Mouse (Mus musculus) embryo, embryonic 10 days (tissue): ENCODE data around the gene Ubap2.

ENCODE experiments used
- DNase-seq: peaks from one replicate; pipeline ENCODE4 v3.0.0-alpha.2; 2015; ENCODE audit warnings: low spot score

Ubap2 gene

GRCm38 (mm10) chr4:41164974-41165373, 110.0 kb downstream of the Ubap2 start:
- no peak for DNase-seq

GRCm38 (mm10) chr4:41161232-41161631, 113.7 kb downstream of the Ubap2 start:
- DNase-seq = no peak

- no peak for DNase-seq
Observed at GRCm38 (mm10) chr4:41158251-41158650, 116.7 kb downstream of the Ubap2 start.

DNA sequence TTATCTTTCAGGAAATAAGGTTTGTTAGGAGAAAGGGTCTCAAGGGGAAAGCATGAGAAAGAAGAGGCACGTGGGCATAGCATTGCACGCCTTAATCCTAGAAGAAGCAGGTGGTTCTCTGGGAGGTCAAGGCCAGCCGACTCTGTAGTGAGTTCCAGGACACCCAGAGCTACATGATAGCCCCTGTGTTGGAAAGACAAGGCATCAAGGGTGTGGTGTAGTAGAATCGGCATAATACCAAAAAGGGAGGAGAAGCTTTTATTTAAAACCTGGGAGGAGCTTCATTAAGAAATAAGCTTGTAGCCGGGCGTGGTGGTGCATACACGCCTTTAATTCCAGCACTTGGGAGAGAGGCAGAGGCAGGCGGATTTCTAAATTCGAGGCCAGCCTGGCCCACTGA, 118.0 kb downstream of the Ubap2 start:
- no peak for DNase-seq

- DNase-seq = no peak
Observed at GRCm38 (mm10) chr4:41153146-41153545, 121.8 kb downstream of the Ubap2 start.

DNA sequence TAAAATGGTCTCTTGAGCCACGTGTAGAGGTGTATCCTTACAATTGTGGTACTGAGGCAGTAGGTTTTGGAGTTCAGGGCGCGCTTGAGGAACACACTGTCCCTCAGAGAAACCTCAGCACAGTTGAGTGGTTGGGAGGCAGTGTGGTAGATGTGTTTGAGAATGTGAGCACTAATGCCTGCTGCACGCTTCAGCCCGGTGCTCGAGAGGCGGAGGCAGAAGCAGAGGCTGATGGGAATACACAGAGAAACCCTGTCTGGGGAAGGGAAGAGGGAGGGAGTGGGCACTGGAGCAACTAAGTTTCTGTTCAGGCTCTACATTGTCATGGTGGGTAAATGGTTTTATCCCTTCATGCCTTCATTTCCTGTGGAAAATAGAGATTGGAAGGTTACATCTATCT, 123.8 kb downstream of the Ubap2 start:
- DNase-seq = no peak

DNA sequence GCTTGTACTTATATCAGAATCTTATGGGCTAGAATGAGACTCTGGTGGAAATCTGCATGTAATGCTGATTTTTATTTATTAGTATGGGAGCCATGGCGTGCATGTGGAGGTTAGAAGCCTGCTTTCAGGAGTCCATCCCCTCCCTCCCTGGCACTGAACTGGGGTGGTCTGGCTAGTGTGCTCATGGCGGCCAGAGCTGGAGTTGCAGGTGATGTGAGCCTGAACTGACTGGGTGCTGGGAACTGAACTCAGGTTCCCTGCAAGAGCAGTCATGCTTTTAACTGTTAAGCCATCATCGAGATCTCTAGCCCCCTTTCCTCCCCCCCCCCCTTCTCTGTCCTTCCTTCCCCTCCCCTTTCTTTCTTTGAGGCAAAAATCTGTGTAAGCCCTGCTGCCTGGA, 125.1 kb downstream of the Ubap2 start:
- no peak for DNase-seq
